Mouse (Mus musculus): Measurements from ENCODE around the gene Gm10229.
"Not testable (repeated sequence)": the region's sequence is repeated elsewhere in the genome, so short reads cannot be mapped to it uniquely, and the experiment has no call there.

Gene Gm10229

DNA sequence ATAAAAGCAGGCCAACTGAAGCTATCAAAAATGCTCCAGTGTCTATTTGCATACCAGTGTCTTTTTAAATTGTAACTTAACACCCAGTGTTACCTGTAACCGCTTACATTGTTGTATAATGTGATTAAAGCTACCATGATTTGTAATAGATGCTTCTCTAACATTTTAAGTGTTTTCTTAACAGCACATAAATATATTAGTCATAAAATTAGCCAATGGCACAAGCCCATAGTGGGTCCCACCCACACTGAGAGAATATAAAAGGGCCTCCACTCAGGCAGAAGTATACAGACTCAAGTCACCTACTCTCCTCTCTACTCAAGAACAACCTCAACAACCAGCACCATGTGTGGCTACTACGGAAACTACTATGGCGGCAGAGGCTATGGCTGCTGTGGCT, at the start of gene Gm10229:
Gene Gm10229 (plus strand): TSS at position 301 of the 400 bp plus-strand sequence.
- POLR2A ChIA-PET, CTCF ChIA-PET: not testable (repeated sequence)

DNA sequence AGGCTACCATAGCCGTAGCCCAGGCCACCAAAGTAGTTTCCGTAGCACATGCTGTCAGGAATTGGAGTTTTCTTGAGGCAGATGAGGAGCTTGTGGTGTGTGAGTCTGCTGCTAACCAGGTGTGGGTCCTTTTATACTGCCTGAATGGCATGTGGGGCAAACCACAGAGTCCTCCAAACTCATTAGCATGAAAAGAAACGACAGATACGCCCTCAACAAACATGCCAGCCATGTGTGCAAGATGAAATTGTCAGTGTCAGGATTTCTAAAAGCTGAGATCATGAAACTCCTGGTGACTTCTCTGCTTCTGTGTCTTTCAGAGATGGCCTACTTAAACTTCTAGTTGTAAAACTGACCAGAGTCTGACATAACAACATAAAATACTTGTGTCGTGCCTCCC, 4.4 kb upstream of the Gm10229 start, which contains the start of gene Krtap22-2:
Gene Krtap22-2 (minus strand): TSS at position 101 of the 400 bp plus-strand sequence.
- ChIA-PET CTCF (no interaction called here), POLR2A (no interaction called here)

DNA sequence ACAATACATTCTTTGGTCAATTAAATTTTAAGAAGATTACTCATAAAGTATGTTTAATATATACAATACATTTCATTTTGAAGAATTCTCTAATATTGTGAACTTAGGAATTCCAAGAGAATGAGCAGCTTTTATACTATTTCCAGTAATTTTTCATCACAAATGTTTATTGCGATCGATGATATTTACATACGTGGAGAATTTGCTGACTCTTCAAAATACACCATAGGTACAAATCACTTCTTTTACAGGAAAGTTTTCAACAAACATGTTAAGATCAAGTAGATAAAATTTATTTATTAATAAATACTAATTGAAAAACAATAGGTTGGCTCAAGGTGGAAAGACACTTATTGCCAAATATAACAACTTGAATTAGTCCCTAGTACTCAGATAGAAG, 1.1 kb upstream of the Gm10229 start:
- POLR2A ChIA-PET = no interaction called here
- CTCF ChIA-PET = no interaction called here

DNA sequence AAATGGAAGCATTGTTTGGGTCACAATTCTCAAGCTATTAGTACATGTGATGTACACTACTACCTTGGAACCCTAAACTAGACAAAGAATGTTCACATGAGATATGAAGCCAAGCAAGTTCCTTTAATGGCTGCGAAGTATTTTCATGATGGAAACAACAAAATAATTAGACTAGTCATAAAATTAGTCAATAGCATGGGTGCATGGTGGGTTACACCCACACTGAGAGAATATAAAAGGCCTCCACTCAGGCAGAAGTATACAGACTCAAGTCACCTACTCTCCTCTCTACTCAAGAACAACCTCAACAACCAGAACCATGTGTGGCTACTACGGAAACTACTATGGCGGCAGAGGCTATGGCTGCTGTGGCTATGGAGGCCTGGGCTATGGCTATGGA, 16.3 kb downstream of the Gm10229 start, which contains the start of gene Krtap6-1:
Gene Krtap6-1 (plus strand): TSS at position 301 of the 400 bp plus-strand sequence.
- POLR2A ChIA-PET, CTCF ChIA-PET: not testable (repeated sequence)

DNA sequence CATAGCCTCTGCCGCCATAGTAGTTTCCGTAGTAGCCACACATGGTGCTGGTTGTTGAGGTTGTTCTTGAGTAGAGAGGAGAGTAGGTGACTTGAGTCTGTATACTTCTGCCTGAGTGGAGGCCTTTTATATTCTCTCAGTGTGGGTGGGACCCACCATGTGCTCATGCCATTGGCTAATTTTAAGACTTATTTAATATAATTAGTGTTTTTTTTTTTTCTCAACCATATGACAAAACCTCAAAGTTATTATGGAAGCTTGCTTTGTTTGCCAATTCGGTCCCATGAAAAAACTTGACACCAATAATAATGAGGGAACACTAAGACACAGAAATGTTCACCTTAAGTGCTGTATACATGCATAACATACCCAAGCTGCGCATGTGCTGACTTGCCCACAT, 26.3 kb downstream of the Gm10229 start, which contains the start of gene Gm10228:
Gene Gm10228 (minus strand): TSS at position 101 of the 400 bp plus-strand sequence.
- POLR2A ChIA-PET, CTCF ChIA-PET: not testable (repeated sequence)

DNA sequence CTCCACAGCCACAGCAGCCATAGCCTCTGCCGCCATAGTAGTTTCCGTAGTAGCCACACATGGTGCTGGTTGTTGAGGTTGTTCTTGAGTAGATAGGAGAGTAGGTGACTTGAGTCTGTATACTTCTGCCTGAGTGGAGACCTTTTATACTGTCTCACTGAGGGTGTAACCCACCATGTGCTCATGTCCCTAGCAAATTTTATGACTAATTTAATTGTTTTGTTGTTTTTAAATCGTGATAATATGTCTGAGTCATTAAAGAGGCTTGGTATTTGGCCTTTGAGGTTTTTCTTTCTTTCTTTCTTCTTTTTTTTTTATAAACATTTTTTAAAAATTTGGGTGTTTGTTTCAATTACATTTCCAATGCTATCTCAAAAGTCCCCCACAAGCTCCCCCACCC, 32.7 kb downstream of the Gm10229 start, which contains the start of gene Krtap6-5:
Gene Krtap6-5 (minus strand): TSS at position 101 of the 400 bp plus-strand sequence.
- ChIA-PET POLR2A (no interaction called here), CTCF (no interaction called here)

DNA sequence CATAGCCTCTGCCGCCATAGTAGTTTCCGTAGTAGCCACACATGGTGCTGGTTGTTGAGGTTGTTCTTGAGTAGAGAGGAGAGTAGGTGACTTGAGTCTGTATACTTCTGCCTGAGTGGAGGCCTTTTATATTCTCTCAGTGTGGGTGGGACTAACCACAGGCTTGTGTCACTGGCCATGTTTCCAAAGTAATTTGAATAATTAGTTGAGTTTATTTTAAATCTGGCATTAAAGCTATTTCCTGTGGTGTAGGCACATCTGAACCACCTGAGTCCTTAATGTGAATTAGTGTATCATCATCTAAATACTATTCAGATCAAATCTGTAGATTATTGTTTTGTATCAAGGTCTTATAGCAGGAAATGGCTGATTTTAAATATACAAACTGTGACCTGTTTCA, 48.8 kb downstream of the Gm10229 start, which contains the start of gene 1110025L11Rik:
Gene 1110025L11Rik (minus strand): TSS at position 101 of the 400 bp plus-strand sequence.
- CTCF ChIA-PET, POLR2A ChIA-PET: not testable (repeated sequence)
